Mouse (Mus musculus) thymus, postnatal 0 days (tissue): ENCODE measurements around the gene Cacna2d3. TPM values are rescaled to one million over a fixed set of nuclear protein-coding genes. Genes with fewer than 3 reads are reported as not detected.

Source experiments
- DNase-seq: peaks from one replicate; pipeline ENCODE4 v3.0.0-alpha.2; 2015; ENCODE audit warnings: low spot score
- polyA plus RNA-seq: library from polyadenylated mRNA; unstranded; fragments of >200 nt; fragmentation: Nextera tagmentation; extraction: Ambion mirVana; gene quantifications from 2 replicates; pipeline ENCODE4 v1.2.1, GENCODE M21; 2015

The Cacna2d3 gene
- polyA plus RNA-seq, 1 experiment from 2014 or later = 0.16 TPM

GRCm38 (mm10) chr14:29392851-29393250 is 328.8 kb downstream of the Cacna2d3 start:
- no peak for DNase-seq

GRCm38 (mm10) chr14:29391489-29391888 is 330.2 kb downstream of the Cacna2d3 start:
- DNase-seq = no peak

GRCm38 (mm10) chr14:29387761-29388160 is 333.9 kb downstream of the Cacna2d3 start:
- no peak for DNase-seq

- no peak for DNase-seq
Measured at GRCm38 (mm10) chr14:29385500-29385899, 336.2 kb downstream of the Cacna2d3 start.

- DNase-seq = no peak
Measured at GRCm38 (mm10) chr14:29382786-29383185, 338.9 kb downstream of the Cacna2d3 start.

GRCm38 (mm10) chr14:29366911-29367310 is 354.8 kb downstream of the Cacna2d3 start:
- no peak for DNase-seq

GRCm38 (mm10) chr14:29362448-29362847 is 359.2 kb downstream of the Cacna2d3 start:
- DNase-seq = no peak

- no peak for DNase-seq
Measured at GRCm38 (mm10) chr14:29350627-29351026, 371.0 kb downstream of the Cacna2d3 start.

GRCm38 (mm10) chr14:29341581-29341980 is 380.1 kb downstream of the Cacna2d3 start:
- no peak for DNase-seq

- no peak for DNase-seq
Measured at GRCm38 (mm10) chr14:29340728-29341127, 380.9 kb downstream of the Cacna2d3 start.

- no peak for DNase-seq
Measured at GRCm38 (mm10) chr14:29334897-29335296, 386.8 kb downstream of the Cacna2d3 start.

GRCm38 (mm10) chr14:29334216-29334615 is 387.4 kb downstream of the Cacna2d3 start:
- no peak for DNase-seq

GRCm38 (mm10) chr14:29324430-29324782 is 397.3 kb downstream of the Cacna2d3 start:
- DNase-seq = no peak

- DNase-seq = no peak
Measured at GRCm38 (mm10) chr14:29323718-29324429, 397.8 kb downstream of the Cacna2d3 start.

- no peak for DNase-seq
Measured at GRCm38 (mm10) chr14:29313431-29313830, 408.2 kb downstream of the Cacna2d3 start.

- DNase-seq = no peak
Measured at GRCm38 (mm10) chr14:29305623-29306022, 416.0 kb downstream of the Cacna2d3 start.

GRCm38 (mm10) chr14:29296185-29296754 is 425.4 kb downstream of the Cacna2d3 start:
- no peak for DNase-seq

- DNase-seq = no peak
Measured at GRCm38 (mm10) chr14:29278901-29279300, 442.8 kb downstream of the Cacna2d3 start.

- DNase-seq = no peak
Measured at GRCm38 (mm10) chr14:29278401-29278800, 443.3 kb downstream of the Cacna2d3 start.

- no peak for DNase-seq
Measured at GRCm38 (mm10) chr14:29277701-29278100, 444.0 kb downstream of the Cacna2d3 start.

GRCm38 (mm10) chr14:29273890-29274289 is 447.8 kb downstream of the Cacna2d3 start:
- DNase-seq = no peak

GRCm38 (mm10) chr14:29270541-29270940 is 451.1 kb downstream of the Cacna2d3 start:
- DNase-seq = no peak

GRCm38 (mm10) chr14:29269816-29270215 is 451.8 kb downstream of the Cacna2d3 start:
- DNase-seq = no peak
